Mouse (Mus musculus): ENCODE data around the gene Aaed1. TPM values are rescaled to one million over a fixed set of nuclear protein-coding genes. Genes with fewer than 3 reads are reported as not detected.

The Aaed1 gene
- polyA plus RNA-seq, 1 experiment from 2014 or later = 63.7 TPM

DNA sequence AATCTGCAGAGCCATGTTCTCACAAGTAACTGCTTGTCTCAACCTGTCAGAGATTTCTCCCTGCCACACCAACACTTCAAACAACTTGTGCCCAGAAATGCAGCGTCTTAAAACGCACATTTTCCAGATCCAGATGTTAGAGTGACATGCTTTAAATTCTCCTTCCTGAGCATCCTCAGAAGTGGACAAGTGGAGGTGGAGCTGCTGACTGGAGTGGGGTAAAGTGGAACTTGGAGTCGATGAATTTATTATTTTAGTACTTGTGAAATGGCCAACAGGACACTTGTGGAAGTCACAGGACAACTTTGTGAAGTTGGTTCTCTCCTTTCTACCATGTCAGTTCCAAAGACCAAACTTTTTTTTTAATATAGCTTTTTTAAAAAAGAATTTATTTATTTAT lies 86.8 kb downstream of the Aaed1 start:
- H3K9me3 ChIP-seq = no peaks in the 10 kb centered on the region
- H3K4me3 ChIP-seq (replicated peaks) = no peak overlapping the region
- no peaks in the 10 kb centered on the region for H3K27me3 ChIP-seq (replicated peaks)
- H3K27ac ChIP-seq = no peak overlapping the region
- H3K9ac ChIP-seq = no peak overlapping the region
- no peak overlapping the region for H3K4me2 ChIP-seq
- no peaks in the 10 kb centered on the region for H3K36me3 ChIP-seq
- WGBS = 78% methylated on average over 3 of the region's 3 CpGs
- no peak for ATAC-seq (ENCODE audit: insufficient read depth, low FRiP score, low read depth)
- H3K4me1 ChIP-seq = no peaks in the 10 kb centered on the region

Other genes starting within 250 kb of the Aaed1 start
- gene Hsd17b3, start 223.5 kb downstream of the Aaed1 start, polyA plus RNA-seq (2015; fragmentation: Nextera tagmentation; extraction: Ambion mirVana) = not detected in 2 replicates
- gene Slc35d2, start 183.3 kb downstream of the Aaed1 start, polyA plus RNA-seq (2015; fragmentation: Nextera tagmentation; extraction: Ambion mirVana) = 4.6 and 5.4 TPM in 2 replicates
- gene Zfp367, start 159.5 kb downstream of the Aaed1 start, polyA plus RNA-seq (2015; fragmentation: Nextera tagmentation; extraction: Ambion mirVana) = 22.7 and 23.9 TPM in 2 replicates
- gene Habp4, start 150.9 kb downstream of the Aaed1 start, polyA plus RNA-seq (2015; fragmentation: Nextera tagmentation; extraction: Ambion mirVana) = 19.5 and 22.8 TPM in 2 replicates
- gene Cdc14b, start 37.4 kb downstream of the Aaed1 start, polyA plus RNA-seq (2015; fragmentation: Nextera tagmentation; extraction: Ambion mirVana) = 24.5 and 26.1 TPM in 2 replicates
- 221 and 248 TPM in 2 replicates for gene Ctsl, start 58.2 kb upstream of the Aaed1 start, polyA plus RNA-seq (2015; fragmentation: Nextera tagmentation; extraction: Ambion mirVana)
- 9.0 and 10.2 TPM in 2 replicates for gene Cdk20, start 119.6 kb upstream of the Aaed1 start, polyA plus RNA-seq (2015; fragmentation: Nextera tagmentation; extraction: Ambion mirVana)
- not detected in 2 replicates for gene Fam240b, start 185.1 kb upstream of the Aaed1 start, polyA plus RNA-seq (2015; fragmentation: Nextera tagmentation; extraction: Ambion mirVana)